Mouse (Mus musculus) forebrain, embryonic 13.5 days (tissue): Measurements from ENCODE around the gene Slc38a4. TPM values are rescaled to one million over a fixed set of nuclear protein-coding genes. Genes with fewer than 3 reads are reported as not detected.

Source experiments
- ATAC-seq: fragments of 200-750 bp; cut with Nextera tagmentation; 2 replicates; pipeline ENCODE4 v1.8.0; 2017
- H3K27ac ChIP-seq: fragments of 300-500 bp; sonication (generic); 2 replicates; pipeline ENCODE4 v1.5.1; 2015; ENCODE audit warnings: inconsistent platforms, mild to moderate bottlenecking, moderate library complexity
- H3K27me3 ChIP-seq: fragments of 300-500 bp; sonication (generic); 2 replicates; pipeline ENCODE4 v1.6.1; 2015; ENCODE audit warnings: mild to moderate bottlenecking, inconsistent platforms
- H3K36me3 ChIP-seq: fragments of 300-500 bp; sonication (generic); 2 replicates; pipeline ENCODE4 v1.6.1; 2015; ENCODE audit warnings: mild to moderate bottlenecking, inconsistent platforms; ENCODE audit not compliant: poor library complexity, severe bottlenecking
- H3K4me1 ChIP-seq: fragments of 300-500 bp; sonication (generic); 2 replicates; pipeline ENCODE4 v1.6.1; 2015; ENCODE audit warnings: inconsistent platforms
- H3K4me2 ChIP-seq: fragments of 300-500 bp; sonication (generic); 2 replicates; pipeline ENCODE4 v1.6.1; 2015; ENCODE audit warnings: inconsistent platforms, mild to moderate bottlenecking, moderate library complexity
- H3K4me3 ChIP-seq: fragments of 300-500 bp; sonication (generic); 2 replicates; pipeline ENCODE4 v1.5.1; 2015; ENCODE audit warnings: mild to moderate bottlenecking, inconsistent platforms
- H3K9ac ChIP-seq: fragments of 300-500 bp; sonication (generic); 2 replicates; pipeline ENCODE4 v1.6.1; 2015; ENCODE audit warnings: mild to moderate bottlenecking, inconsistent platforms
- H3K9me3 ChIP-seq: fragments of 300-500 bp; sonication (generic); replicated peaks from 2 replicates; pipeline ENCODE4 v1.6.1; 2016; ENCODE audit warnings: inconsistent platforms
- WGBS: fragments of 180-500 bp; shearing (Covaris S2); methylation state at CpG from one replicate; pipeline ENCODE4 v1.1.7; 2015; 5-methylcytosine and 5-hydroxymethylcytosine counted together
- polyA plus RNA-seq: library from polyadenylated mRNA; unstranded; fragments of >200 nt; fragmentation: Nextera tagmentation; extraction: Ambion mirVana; gene quantifications from 2 replicates; pipeline ENCODE4 v1.2.1, GENCODE M21; 2015

The Slc38a4 gene
- polyA plus RNA-seq, 1 experiment from 2014 or later: 2.7 TPM

DNA sequence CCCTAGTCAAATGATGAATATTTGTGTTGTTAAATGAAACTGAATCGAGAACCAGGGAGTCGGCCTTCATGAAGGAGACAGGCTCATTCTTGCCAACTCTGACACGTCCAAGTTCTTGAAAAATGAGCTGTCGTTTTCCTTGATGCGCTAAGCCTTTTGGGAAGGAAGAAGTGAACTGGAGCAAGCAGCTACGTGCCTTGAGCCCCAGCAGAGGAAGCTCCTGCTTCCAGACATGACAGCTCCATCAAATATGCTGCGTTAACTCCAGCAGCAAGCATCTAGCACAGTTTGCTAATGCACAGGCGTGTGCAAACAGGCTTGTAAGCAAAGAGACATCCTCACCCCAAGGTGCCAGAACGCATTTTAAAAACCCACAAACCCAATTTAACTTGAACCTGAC lies 80.6 kb downstream of the Slc38a4 start:
- no peak overlapping the region for H3K4me2 ChIP-seq
- H3K9me3 ChIP-seq: no peaks in the 10 kb centered on the region
- no peak overlapping the region for H3K4me3 ChIP-seq
- no peak for ATAC-seq
- no peaks in the 10 kb centered on the region for H3K36me3 ChIP-seq
- no peak overlapping the region for H3K27ac ChIP-seq
- WGBS: 82% methylated on average over 9 of the region's 9 CpGs
- no peak overlapping the region for H3K9ac ChIP-seq
- H3K27me3 ChIP-seq: no peaks in the 10 kb centered on the region
- H3K4me1 ChIP-seq: no peaks in the 10 kb centered on the region

DNA sequence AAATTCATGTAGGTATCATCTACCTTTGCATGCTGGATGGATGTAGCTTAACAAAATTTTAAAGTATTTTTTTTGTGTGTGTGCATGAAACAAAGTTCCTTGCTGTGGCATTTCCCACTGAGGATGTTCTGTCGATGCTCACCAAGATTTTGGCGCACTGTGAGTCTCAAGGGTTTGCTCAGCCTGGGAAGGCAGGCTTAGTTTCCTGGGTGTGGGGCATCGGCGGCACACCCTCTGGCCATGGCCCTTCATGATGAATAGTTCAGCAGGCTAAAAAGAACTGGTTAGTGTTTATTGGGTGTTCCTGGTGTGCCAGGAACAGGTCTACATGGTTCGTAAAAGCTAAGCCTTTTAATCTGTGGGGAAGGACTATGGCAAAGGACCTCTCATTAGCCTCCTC lies 81.6 kb downstream of the Slc38a4 start:
- no peak for ATAC-seq
- H3K4me3 ChIP-seq: no peak overlapping the region
- 91% methylated on average over 5 of the region's 5 CpGs for WGBS
- no peaks in the 10 kb centered on the region for H3K36me3 ChIP-seq
- H3K27ac ChIP-seq: no peak overlapping the region
- no peak overlapping the region for H3K4me2 ChIP-seq
- H3K4me1 ChIP-seq: no peaks in the 10 kb centered on the region
- no peaks in the 10 kb centered on the region for H3K27me3 ChIP-seq
- H3K9ac ChIP-seq: no peak overlapping the region
- H3K9me3 ChIP-seq: no peaks in the 10 kb centered on the region

DNA sequence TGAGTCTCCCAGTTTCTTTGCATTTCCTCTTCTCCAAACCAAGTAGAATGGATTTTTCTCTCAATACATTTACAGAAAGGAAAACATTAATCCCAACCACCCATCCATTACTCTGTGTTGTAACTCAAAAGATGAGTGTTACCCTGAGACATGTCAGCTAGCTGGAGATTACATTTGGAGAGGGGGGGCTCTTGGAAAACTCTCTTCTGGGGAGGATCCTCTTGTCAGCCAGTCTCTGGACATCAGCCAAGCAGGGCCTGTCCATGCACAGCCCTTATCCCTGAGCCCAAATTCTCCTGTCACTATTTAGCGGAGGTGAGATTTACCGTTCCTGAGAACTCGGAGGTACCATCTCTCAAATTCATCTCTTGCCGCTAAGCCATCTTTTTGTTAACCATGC lies 82.4 kb downstream of the Slc38a4 start:
- Histone ChIP-seq H3K9ac (no peak overlapping the region), H3K4me1 (no peaks in the 10 kb centered on the region), H3K4me3 (no peak overlapping the region), H3K27me3 (no peaks in the 10 kb centered on the region), H3K9me3 (no peaks in the 10 kb centered on the region), H3K4me2 (no peak overlapping the region), H3K36me3 (no peaks in the 10 kb centered on the region), H3K27ac (no peak overlapping the region)
- 94% methylated on average over 4 of the region's 4 CpGs for WGBS
- ATAC-seq: no peak

DNA sequence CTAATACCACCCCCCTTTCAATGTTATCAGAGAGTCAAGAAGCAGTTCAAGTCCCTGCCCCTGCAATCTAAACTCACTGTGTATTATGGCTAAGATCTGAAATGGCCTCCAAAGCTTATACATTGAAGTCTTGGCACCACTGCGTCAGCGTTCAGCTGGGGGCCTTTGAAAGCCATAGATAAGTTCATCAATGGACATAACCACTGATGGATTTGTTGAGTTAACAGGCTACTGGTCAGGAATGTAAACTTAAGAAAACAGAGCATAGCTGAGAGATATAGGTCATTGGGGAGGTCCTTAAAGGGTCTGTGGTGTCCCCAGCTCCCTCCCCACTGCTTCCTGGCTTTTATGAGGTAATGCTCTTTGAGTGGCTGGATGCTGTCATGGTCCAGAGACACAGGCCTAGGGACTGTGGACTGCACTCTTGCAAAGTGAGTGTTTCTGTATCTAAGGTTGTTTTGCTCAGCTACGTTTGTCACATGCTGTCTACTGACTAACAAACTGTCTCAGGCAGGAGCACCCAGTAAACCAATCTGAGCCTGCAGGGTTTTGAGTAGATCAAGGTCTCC lies 83.0 kb downstream of the Slc38a4 start:
- no peaks in the 10 kb centered on the region for H3K9me3 ChIP-seq
- no peak overlapping the region for H3K27ac ChIP-seq
- H3K4me2 ChIP-seq: no peak overlapping the region
- no peak for ATAC-seq
- no peaks in the 10 kb centered on the region for H3K4me1 ChIP-seq
- H3K9ac ChIP-seq: no peak overlapping the region
- H3K27me3 ChIP-seq: no peaks in the 10 kb centered on the region
- WGBS: 94% methylated on average over 3 of the region's 3 CpGs
- no peak overlapping the region for H3K4me3 ChIP-seq
- no peaks in the 10 kb centered on the region for H3K36me3 ChIP-seq

DNA sequence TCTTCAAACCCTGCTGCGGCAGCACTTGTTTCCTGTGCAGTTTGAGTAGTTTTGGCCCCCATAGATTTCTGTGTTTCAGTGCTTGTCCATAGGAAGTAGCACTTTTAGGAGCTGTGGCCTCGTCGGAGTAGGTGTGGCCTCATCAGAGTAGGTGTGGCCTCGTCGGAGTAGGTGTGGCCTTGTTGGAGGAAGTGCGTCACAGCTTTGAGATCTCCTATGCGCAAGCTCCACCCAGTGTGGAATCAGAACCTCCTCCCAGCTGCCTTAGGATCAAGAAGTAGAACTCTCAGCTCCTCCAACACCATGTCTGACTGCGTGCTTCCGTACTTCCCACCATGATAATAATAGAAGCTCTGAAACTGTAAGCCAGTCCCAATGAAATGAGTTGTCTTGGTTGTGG lies 83.8 kb downstream of the Slc38a4 start:
- H3K4me2 ChIP-seq: no peak overlapping the region
- H3K27me3 ChIP-seq: no peaks in the 10 kb centered on the region
- H3K27ac ChIP-seq: no peak overlapping the region
- H3K4me3 ChIP-seq: no peak overlapping the region
- no peak for ATAC-seq
- no peaks in the 10 kb centered on the region for H3K9me3 ChIP-seq
- H3K4me1 ChIP-seq: no peaks in the 10 kb centered on the region
- no peak overlapping the region for H3K9ac ChIP-seq
- WGBS: 94% methylated on average over 9 of the region's 9 CpGs
- no peaks in the 10 kb centered on the region for H3K36me3 ChIP-seq

DNA sequence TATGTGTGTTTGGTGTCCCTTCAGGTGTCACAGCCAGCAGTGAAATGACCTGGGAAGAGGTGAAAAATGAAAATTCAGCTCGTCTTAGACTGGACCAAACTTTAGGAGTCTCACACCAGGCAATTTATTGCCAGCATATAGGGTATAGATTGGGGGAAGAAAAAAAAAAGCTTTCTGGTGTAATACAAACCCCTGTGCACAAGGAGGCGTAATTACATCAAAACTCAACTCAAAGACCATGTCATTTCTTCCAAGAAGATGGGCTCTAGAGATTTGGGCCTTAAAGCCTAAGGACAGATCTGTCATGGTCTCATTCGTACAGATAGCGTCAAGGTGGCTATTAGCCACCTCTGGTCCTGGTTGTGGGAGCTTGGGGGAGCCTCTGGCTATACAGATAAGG lies 86.0 kb downstream of the Slc38a4 start:
- H3K36me3 ChIP-seq: no peaks in the 10 kb centered on the region
- H3K4me1 ChIP-seq: no peaks in the 10 kb centered on the region
- H3K27me3 ChIP-seq: no peaks in the 10 kb centered on the region
- no peaks in the 10 kb centered on the region for H3K9me3 ChIP-seq
- H3K9ac ChIP-seq: no peak overlapping the region
- no peak overlapping the region for H3K4me3 ChIP-seq
- WGBS: 74% methylated on average over 4 of the region's 4 CpGs
- no peak overlapping the region for H3K4me2 ChIP-seq
- H3K27ac ChIP-seq: no peak overlapping the region
- ATAC-seq: no peak

DNA sequence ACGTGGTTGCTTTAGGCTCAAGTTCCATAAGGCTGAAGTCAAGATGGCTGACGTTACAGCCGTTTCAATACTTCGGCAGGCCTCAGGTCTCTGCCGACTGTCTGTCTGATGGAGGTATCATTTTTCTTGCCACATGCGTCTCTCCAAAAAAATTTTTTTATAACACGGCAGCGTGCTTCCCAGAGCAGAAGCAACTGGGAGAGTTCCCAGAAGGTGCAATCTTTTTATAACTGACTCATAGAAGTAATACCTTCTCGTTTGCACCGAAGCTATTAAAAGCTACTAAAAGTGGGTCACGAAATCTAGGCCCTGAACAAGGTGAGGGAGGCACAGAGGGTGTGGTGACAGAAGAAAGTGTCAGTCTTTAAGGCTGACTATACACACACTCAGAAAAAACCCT lies 87.0 kb downstream of the Slc38a4 start:
- H3K4me2 ChIP-seq: no peak overlapping the region
- no peaks in the 10 kb centered on the region for H3K36me3 ChIP-seq
- no peaks in the 10 kb centered on the region for H3K27me3 ChIP-seq
- no peaks in the 10 kb centered on the region for H3K4me1 ChIP-seq
- H3K9ac ChIP-seq: no peak overlapping the region
- H3K9me3 ChIP-seq: no peaks in the 10 kb centered on the region
- H3K27ac ChIP-seq: no peak overlapping the region
- no peak overlapping the region for H3K4me3 ChIP-seq
- no peak for ATAC-seq
- 92% methylated on average over 11 of the region's 11 CpGs for WGBS

DNA sequence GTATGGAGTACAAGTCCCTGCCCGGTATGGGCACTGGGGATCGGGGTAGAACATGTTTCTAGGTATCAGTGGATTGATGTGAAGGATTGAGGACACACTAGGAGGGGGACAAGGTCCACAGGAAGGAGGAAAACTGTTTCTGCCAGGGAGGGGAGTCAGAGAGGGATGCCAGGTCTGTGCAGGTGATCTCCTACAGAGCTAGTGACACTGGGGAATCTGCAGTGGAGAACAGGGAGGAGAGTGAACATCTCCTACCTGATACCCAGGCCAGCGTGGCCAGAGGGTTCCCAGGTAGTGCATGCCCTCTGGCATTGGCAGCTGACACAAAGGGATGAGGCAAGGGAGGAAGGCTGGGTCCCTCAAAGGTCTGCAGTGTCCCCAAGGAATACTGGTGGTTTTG lies 89.4 kb downstream of the Slc38a4 start:
- no peaks in the 10 kb centered on the region for H3K27me3 ChIP-seq
- H3K27ac ChIP-seq: no peak overlapping the region
- no peak for ATAC-seq
- 0 out of 2 replicates have a peak, but pooled peaks cover 7% of the 10 kb centered on the region for H3K9me3 ChIP-seq
- no peaks in the 10 kb centered on the region for H3K36me3 ChIP-seq
- no peak overlapping the region for H3K4me3 ChIP-seq
- no peak overlapping the region for H3K9ac ChIP-seq
- H3K4me2 ChIP-seq: no peak overlapping the region
- H3K4me1 ChIP-seq: no peaks in the 10 kb centered on the region
- 87% methylated on average over 3 of the region's 3 CpGs for WGBS

DNA sequence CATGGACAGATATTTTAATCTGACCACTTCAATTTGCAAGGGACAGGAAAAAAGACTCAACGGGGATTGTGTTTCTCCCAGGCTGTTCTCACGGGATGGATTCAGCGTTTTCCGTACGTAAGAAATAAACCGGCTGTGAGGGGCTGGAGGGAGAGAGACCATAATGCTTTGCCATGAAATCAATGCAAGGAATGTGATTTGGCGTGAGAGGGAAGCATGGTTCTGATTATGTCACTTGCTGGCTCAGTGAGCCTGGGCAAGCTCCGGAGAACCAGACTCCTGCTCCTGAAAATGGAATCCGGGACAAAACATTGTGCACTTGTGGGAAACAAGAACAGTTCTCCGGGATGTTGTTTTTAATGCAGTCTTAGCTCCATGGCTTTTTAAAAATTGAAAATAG lies 92.0 kb downstream of the Slc38a4 start:
- Histone ChIP-seq H3K9ac (no peak overlapping the region), H3K27me3 (no peaks in the 10 kb centered on the region), H3K36me3 (no peaks in the 10 kb centered on the region), H3K4me1 (no peaks in the 10 kb centered on the region), H3K4me3 (no peak overlapping the region), H3K27ac (no peak overlapping the region), H3K9me3 (0 out of 2 replicates have a peak, but pooled peaks cover 7% of the 10 kb centered on the region), H3K4me2 (no peak overlapping the region)
- no peak for ATAC-seq
- WGBS: 84% methylated on average over 10 of the region's 10 CpGs

DNA sequence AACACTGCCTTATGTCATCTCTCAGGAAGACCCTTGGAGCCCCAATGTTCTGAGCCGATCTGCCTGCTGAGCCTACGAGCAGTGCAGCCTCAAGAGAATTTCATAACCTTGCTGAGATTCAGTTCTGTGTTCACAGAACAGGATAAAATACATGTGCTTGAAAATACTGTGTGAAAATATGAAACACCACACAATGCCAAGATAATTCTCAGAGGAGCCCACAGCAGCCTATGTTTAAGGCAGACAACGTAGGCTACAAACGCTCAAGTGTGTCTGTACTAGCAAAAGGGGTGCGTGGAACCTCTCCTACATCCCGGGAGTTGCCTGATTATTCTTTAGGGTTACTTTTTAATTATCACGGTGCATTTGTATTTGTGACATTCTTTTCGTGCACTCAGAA lies 92.4 kb downstream of the Slc38a4 start:
- H3K27me3 ChIP-seq: no peaks in the 10 kb centered on the region
- no peaks in the 10 kb centered on the region for H3K4me1 ChIP-seq
- no peak for ATAC-seq
- H3K9ac ChIP-seq: no peak overlapping the region
- H3K4me3 ChIP-seq: no peak overlapping the region
- 0 out of 2 replicates have a peak, but pooled peaks cover 7% of the 10 kb centered on the region for H3K9me3 ChIP-seq
- H3K4me2 ChIP-seq: no peak overlapping the region
- H3K36me3 ChIP-seq: no peaks in the 10 kb centered on the region
- no peak overlapping the region for H3K27ac ChIP-seq
- 86% methylated on average over 8 of the region's 8 CpGs for WGBS

DNA sequence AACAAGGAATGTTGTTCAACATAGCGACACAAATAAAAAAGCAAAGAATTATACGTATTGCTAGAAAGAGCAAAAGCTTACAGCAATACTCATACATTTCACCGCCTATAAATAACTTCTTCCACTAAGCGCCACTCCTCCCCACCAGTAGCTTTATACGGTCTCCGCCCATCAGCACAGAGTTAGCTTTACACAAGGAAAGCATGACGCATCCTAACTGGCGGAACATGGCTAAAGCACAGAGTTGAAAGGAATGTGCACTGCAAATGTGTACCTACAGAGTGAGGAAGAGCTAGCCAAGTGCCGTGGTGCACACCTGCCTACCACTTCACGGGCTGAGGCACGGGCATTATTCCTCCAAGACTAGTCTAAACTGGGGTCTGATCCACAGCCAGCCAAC lies 95.4 kb downstream of the Slc38a4 start:
- Histone ChIP-seq H3K27ac (no peak overlapping the region), H3K27me3 (no peaks in the 10 kb centered on the region), H3K36me3 (no peaks in the 10 kb centered on the region), H3K4me3 (no peak overlapping the region), H3K4me1 (no peaks in the 10 kb centered on the region), H3K4me2 (no peak overlapping the region), H3K9me3 (0 out of 2 replicates have a peak, but pooled peaks cover 7% of the 10 kb centered on the region), H3K9ac (no peak overlapping the region)
- WGBS: 97% methylated on average over 11 of the region's 11 CpGs
- no peak for ATAC-seq

DNA sequence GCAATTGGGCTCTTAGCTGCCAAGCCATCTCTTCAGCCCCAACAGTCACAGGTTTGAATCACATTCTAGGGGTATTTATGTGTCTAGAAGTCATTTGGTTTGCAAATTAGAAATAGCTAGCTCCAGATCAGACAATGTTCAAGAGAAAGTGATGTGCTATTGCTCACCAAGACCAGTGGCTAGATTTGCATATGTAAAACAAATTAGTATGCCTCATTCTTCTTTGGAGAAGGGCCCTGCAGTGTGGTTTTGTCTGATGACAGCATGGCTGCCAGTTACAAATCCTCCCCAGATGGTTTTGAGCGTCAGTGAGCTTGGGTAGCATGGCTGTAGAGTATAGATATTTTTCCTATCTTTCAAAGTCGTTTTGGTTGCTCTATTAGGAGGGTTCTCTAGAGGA lies 96.5 kb downstream of the Slc38a4 start:
- no peak overlapping the region for H3K4me2 ChIP-seq
- ATAC-seq: no peak
- WGBS: 47% methylated on average over 2 of the region's 2 CpGs
- H3K9me3 ChIP-seq: 0 out of 2 replicates have a peak, but pooled peaks cover 7% of the 10 kb centered on the region
- H3K4me1 ChIP-seq: no peaks in the 10 kb centered on the region
- H3K36me3 ChIP-seq: no peaks in the 10 kb centered on the region
- no peak overlapping the region for H3K4me3 ChIP-seq
- H3K9ac ChIP-seq: no peak overlapping the region
- no peaks in the 10 kb centered on the region for H3K27me3 ChIP-seq
- H3K27ac ChIP-seq: no peak overlapping the region

DNA sequence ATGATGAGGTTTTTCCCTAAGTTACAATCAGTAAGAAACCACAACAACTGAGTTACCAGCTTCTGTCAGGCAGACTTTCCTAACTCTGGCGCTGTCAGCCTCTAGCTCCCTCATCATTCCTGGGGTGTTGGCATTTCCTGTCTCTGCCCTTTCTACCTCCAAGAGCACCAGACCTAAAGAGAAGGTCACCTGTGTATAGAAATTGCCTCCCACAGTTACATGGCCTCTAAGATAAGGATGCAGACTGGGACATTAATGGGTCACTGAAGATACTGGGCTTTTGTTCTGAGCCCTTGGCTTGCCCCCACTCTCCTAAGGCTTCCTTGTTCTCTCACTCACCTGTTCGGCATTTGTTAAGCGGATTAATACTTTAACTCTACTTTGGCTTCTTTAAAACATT lies 99.1 kb downstream of the Slc38a4 start:
- H3K27me3 ChIP-seq: no peaks in the 10 kb centered on the region
- H3K4me3 ChIP-seq: no peak overlapping the region
- H3K9me3 ChIP-seq: 0 out of 2 replicates have a peak, but pooled peaks cover 1% of the 10 kb centered on the region
- no peak overlapping the region for H3K27ac ChIP-seq
- 0 out of 2 replicates have a peak, but pooled peaks cover 3% of the 10 kb centered on the region for H3K4me1 ChIP-seq
- ATAC-seq: no peak
- no peaks in the 10 kb centered on the region for H3K36me3 ChIP-seq
- WGBS: 90% methylated on average over 3 of the region's 3 CpGs
- H3K9ac ChIP-seq: no peak overlapping the region
- H3K4me2 ChIP-seq: no peak overlapping the region
